Mouse (Mus musculus) bone marrow macrophage, adult 2 months (primary cell): ENCODE results near the gene Ppp1r14b. TPM values are rescaled to one million over a fixed set of nuclear protein-coding genes. Genes with fewer than 3 reads are reported as not detected.

Source experiments
- H3K27ac ChIP-seq: 2 replicates; pipeline ENCODE4 v1.5.1; 2012; ENCODE audit warnings: low read depth, low read length; ENCODE audit not compliant: insufficient read depth
- H3K4me1 ChIP-seq: 2 replicates; pipeline ENCODE4 v1.6.1; 2012; ENCODE audit warnings: low read length; ENCODE audit not compliant: control insufficient read depth, insufficient read depth
- H3K4me3 ChIP-seq: 2 replicates; pipeline ENCODE4 v1.5.1; 2012; ENCODE audit warnings: mild to moderate bottlenecking, low read length, moderate library complexity; ENCODE audit not compliant: insufficient read depth
- CTCF ChIP-seq: IDR thresholded peaks from 2 replicates; pipeline ENCODE4 v1.5.1; 2012; ENCODE audit warnings: low read depth, mild to moderate bottlenecking, low read length, moderate library complexity
- POLR2A ChIP-seq: IDR thresholded peaks from 2 replicates; pipeline ENCODE4 v1.6.1; 2012; ENCODE audit warnings: mild to moderate bottlenecking, low read depth, low read length, borderline replicate concordance
- polyA plus RNA-seq: library from polyadenylated mRNA; stranded (reverse); fragments of >200 nt; gene quantifications from 2 replicates; pipeline ENCODE4 v1.2.4, GENCODE M21; 2012; ENCODE audit not compliant: missing spikeins, insufficient read depth, insufficient read length

Gene Ppp1r14b
- polyA plus RNA-seq, 1 experiment: 73.7 TPM

- Histone ChIP-seq H3K27ac (peak overlapping the region; percentile 12), H3K4me3 (peak overlapping the region; percentile 53), H3K4me1 (peaks cover 14% of the 10 kb centered on the region)
- TF ChIP-seq POLR2A (no peak), CTCF (no peak)
These were observed 18.4 kb downstream of the Ppp1r14b start for GRCm38 (mm10) chr19:6993011-6993770.

GRCm38 (mm10) chr19:6994002-6994401 lies 19.2 kb downstream of the Ppp1r14b start:
- TF ChIP-seq CTCF (no peak), POLR2A (no peak)
- no peak overlapping the region for H3K4me3 ChIP-seq
- no peak overlapping the region for H3K27ac ChIP-seq
- peaks cover 13% of the 10 kb centered on the region for H3K4me1 ChIP-seq

- H3K4me3 ChIP-seq: no peak overlapping the region
- peaks cover 13% of the 10 kb centered on the region for H3K4me1 ChIP-seq
These were observed 19.7 kb downstream of the Ppp1r14b start for GRCm38 (mm10) chr19:6994489-6994888.

GRCm38 (mm10) chr19:6995255-6995991 lies 20.7 kb downstream of the Ppp1r14b start:
- H3K27ac ChIP-seq: no peak overlapping the region

More at GRCm38 (mm10) chr19:6994489-6994888, 19.7 kb downstream of the Ppp1r14b start:
- TF ChIP-seq POLR2A (no peak), CTCF (no peak)
- H3K27ac ChIP-seq: no peak overlapping the region

GRCm38 (mm10) chr19:6996006-6996405 lies 21.2 kb downstream of the Ppp1r14b start, which contains the start of the genes Nudt22 and Trpt1:
Gene Nudt22 (minus strand): TSS chr19:6996117.
Gene Trpt1 (plus strand): TSS chr19:6996131.
- Histone ChIP-seq H3K27ac (0 out of 2 replicates have a peak within 1 kb of the TSS, but pooled peaks have one; percentile 4), H3K4me1 (peaks cover 13% of the 10 kb centered on the region)

More at GRCm38 (mm10) chr19:6995255-6995991, 20.7 kb downstream of the Ppp1r14b start:
- Histone ChIP-seq H3K4me3 (peak overlapping the region; percentile 57), H3K4me1 (peaks cover 13% of the 10 kb centered on the region)
- TF ChIP-seq CTCF (no peak), POLR2A (no peak)

GRCm38 (mm10) chr19:6997721-6998290 lies 23.0 kb downstream of the Ppp1r14b start:
- Histone ChIP-seq H3K4me3 (no peak overlapping the region), H3K27ac (no peak overlapping the region), H3K4me1 (peaks cover 12% of the 10 kb centered on the region)
- TF ChIP-seq CTCF (no peak), POLR2A (no peak)

More at GRCm38 (mm10) chr19:6996006-6996405, 21.2 kb downstream of the Ppp1r14b start, which contains the start of the genes Nudt22 and Trpt1:
- H3K4me3 ChIP-seq: peak within 1 kb of the TSS; percentile 58
- TF ChIP-seq POLR2A: no peak
- no peak for TF ChIP-seq CTCF

- no peak overlapping the region for H3K4me3 ChIP-seq
- no peak overlapping the region for H3K27ac ChIP-seq
- no peak for TF ChIP-seq CTCF
- no peak for TF ChIP-seq POLR2A
- H3K4me1 ChIP-seq: peaks cover 10% of the 10 kb centered on the region
These were observed 24.7 kb downstream of the Ppp1r14b start for GRCm38 (mm10) chr19:6999360-7000063.

GRCm38 (mm10) chr19:7006892-7007593 lies 32.3 kb downstream of the Ppp1r14b start:
- Histone ChIP-seq H3K4me3 (no peak overlapping the region), H3K27ac (no peak overlapping the region), H3K4me1 (no peaks in the 10 kb centered on the region)
- TF ChIP-seq CTCF (no peak), POLR2A (no peak)

- H3K4me3 ChIP-seq: no peak overlapping the region
These were observed 37.7 kb downstream of the Ppp1r14b start for GRCm38 (mm10) chr19:7012426-7012825.

More at GRCm38 (mm10) chr19:7012426-7012825, 37.7 kb downstream of the Ppp1r14b start:
- Histone ChIP-seq H3K4me1 (peaks cover 11% of the 10 kb centered on the region), H3K27ac (no peak overlapping the region)
- TF ChIP-seq POLR2A (no peak), CTCF (no peak)
